Mouse (Mus musculus) C2C12 (cell line): ENCODE data around the gene Rpusd4. TPM values are rescaled to one million over a fixed set of nuclear protein-coding genes. Genes with fewer than 3 reads are reported as not detected.

Experiments
- H3K27me3 ChIP-seq: one replicate; pipeline ENCODE4 v1.6.1; 2011; ENCODE audit not compliant: control insufficient read depth, insufficient read depth, insufficient read length
- H3K36me3 ChIP-seq: one replicate; pipeline ENCODE4 v1.6.1; 2011; ENCODE audit not compliant: control insufficient read depth, insufficient read depth
- H3K4me3 ChIP-seq: one replicate; pipeline ENCODE4 v1.5.1; 2011; ENCODE audit warnings: mild to moderate bottlenecking, control low read depth; ENCODE audit not compliant: poor library complexity, insufficient read depth, severe bottlenecking
- H3K79me2 ChIP-seq: one replicate; pipeline ENCODE4 v1.6.1; 2011; ENCODE audit not compliant: control insufficient read depth, insufficient read depth
- H3K79me3 ChIP-seq: one replicate; pipeline ENCODE4 v1.6.1; 2011; ENCODE audit warnings: low read depth, control low read depth
- H3ac ChIP-seq: one replicate; pipeline ENCODE3; 2011; ENCODE audit warnings: low read depth; ENCODE audit not compliant: control insufficient read depth, insufficient read length
- CEBPB ChIP-seq: IDR thresholded peaks from one replicate; pipeline ENCODE4 v1.6.1; 2011; ENCODE audit warnings: low read depth, mild to moderate bottlenecking, control low read depth, moderate library complexity
- CTCF ChIP-seq: IDR thresholded peaks from one replicate; pipeline ENCODE4 v1.5.1; 2011; ENCODE audit not compliant: control insufficient read depth, insufficient read depth, insufficient read length
- FOSL1 ChIP-seq: IDR thresholded peaks from one replicate; pipeline ENCODE4 v1.8.0; 2011; ENCODE audit warnings: mild to moderate bottlenecking, low read length; ENCODE audit not compliant: poor library complexity, insufficient read depth, severe bottlenecking
- MAX ChIP-seq: IDR thresholded peaks from one replicate; pipeline ENCODE4 v1.6.1; 2011; ENCODE audit warnings: mild to moderate bottlenecking, control low read depth
- MYOD1 ChIP-seq: IDR thresholded peaks from one replicate; pipeline ENCODE4 v1.6.1; 2011; ENCODE audit warnings: low read depth; ENCODE audit not compliant: control insufficient read depth, insufficient read length
- MYOG ChIP-seq: IDR thresholded peaks from one replicate; pipeline ENCODE4 v1.6.1; 2011; ENCODE audit not compliant: control insufficient read depth, insufficient read length; ENCODE audit errors: extremely low read depth
- USF1 ChIP-seq: IDR thresholded peaks from one replicate; pipeline ENCODE4 v1.6.1; 2011; ENCODE audit warnings: low read depth, mild to moderate bottlenecking, control low read depth, moderate library complexity
- polyA plus RNA-seq: library from polyadenylated mRNA; unstranded; fragments of >200 nt; fragmentation: generic; extraction: Trizol; gene quantifications from one replicate; pipeline ENCODE4 v1.2.1, GENCODE M21; 2012; ENCODE audit warnings: missing spikeins

Gene Rpusd4
- polyA plus RNA-seq, 1 experiment = 18.4 TPM

DNA sequence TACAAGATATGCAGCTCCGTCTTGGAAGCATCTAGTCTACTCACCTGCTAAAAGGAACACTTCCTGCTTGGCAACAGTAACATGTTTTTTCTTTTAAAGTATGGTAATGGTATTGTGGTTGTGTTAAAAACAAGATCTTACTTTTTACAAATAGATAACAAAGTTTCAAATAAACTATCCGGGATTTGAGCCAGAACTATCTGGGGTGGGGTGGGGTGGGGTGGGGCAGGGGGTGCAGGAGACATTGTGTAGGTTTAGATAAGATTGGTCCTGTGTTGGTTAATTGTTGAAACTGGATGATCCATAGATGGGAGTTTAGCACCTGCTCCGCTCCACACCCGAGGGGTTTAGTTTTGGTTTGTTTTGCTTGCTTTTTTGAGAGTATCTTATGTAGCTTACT is 5.2 kb upstream of the Rpusd4 start:
- no peak for TF ChIP-seq MYOD1
- no peak for TF ChIP-seq USF1
- TF ChIP-seq CEBPB = no peak
- TF ChIP-seq MAX = no peak
- no peak for TF ChIP-seq MYOG
- no peak for TF ChIP-seq FOSL1
- TF ChIP-seq CTCF = no peak
- H3K79me3 ChIP-seq = peaks cover 8% of the 10 kb centered on the region
- H3K4me3 ChIP-seq = no peak overlapping the region
- H3K36me3 ChIP-seq = peaks cover 3% of the 10 kb centered on the region
- H3K79me2 ChIP-seq = peaks cover 44% of the 10 kb centered on the region
- H3ac ChIP-seq = no peak overlapping the region
- no peaks in the 10 kb centered on the region for H3K27me3 ChIP-seq

GRCm38 (mm10) chr9:35263431-35263830 is 4.2 kb upstream of the Rpusd4 start:
- H3ac ChIP-seq = no peak overlapping the region
- no peaks in the 10 kb centered on the region for H3K27me3 ChIP-seq
- peaks cover 3% of the 10 kb centered on the region for H3K36me3 ChIP-seq
- no peak overlapping the region for H3K4me3 ChIP-seq
- peaks cover 52% of the 10 kb centered on the region for H3K79me2 ChIP-seq
- TF ChIP-seq MYOG (no peak), MAX (no peak), FOSL1 (no peak), CEBPB (no peak)
- peaks cover 9% of the 10 kb centered on the region for H3K79me3 ChIP-seq

- no peak overlapping the region for H3ac ChIP-seq
- H3K36me3 ChIP-seq = peaks cover 5% of the 10 kb centered on the region
- peaks cover 9% of the 10 kb centered on the region for H3K79me3 ChIP-seq
- TF ChIP-seq CTCF = no peak
- no peak for TF ChIP-seq USF1
- TF ChIP-seq MAX = no peak
- no peak for TF ChIP-seq MYOD1
- no peak for TF ChIP-seq FOSL1
- no peak for TF ChIP-seq CEBPB
- no peak for TF ChIP-seq MYOG
- peaks cover 61% of the 10 kb centered on the region for H3K79me2 ChIP-seq
- no peaks in the 10 kb centered on the region for H3K27me3 ChIP-seq
- no peak overlapping the region for H3K4me3 ChIP-seq
Observed at GRCm38 (mm10) chr9:35264509-35264908, 3.2 kb upstream of the Rpusd4 start.

DNA sequence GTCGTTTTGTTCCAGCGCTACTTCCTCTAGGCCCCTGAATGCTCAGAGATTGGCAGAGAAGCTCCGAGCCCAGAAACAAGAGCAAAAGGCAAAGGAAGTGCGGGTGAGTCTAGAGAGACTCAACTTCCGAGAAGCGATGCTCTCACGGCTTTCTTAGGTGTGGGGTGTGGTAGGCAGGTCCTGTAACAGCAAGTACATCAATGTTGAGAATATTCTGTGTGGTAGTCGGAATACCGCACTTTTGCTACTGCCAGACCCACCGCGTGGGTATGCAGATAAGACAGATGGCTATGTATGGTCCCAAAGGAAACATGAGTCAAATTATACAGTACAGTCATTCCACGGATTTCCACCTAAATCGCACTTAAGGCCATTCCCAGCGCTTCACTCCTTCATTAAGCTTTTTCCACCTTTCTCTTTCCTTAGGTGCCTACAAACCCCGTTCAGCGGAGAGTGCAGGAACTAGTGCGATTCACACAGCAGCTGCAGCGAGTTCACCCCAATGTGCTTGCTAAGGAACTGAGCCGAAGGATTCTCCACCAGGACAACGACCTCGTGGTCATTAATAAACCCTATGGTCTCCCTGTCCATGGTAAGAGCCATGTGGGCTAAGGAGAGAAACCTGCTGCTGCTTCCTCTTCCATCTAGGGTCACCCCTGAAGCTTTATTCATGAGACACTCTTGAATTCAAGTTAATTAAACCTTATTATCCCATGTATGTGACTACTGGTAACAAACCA is 481 bp downstream of the Rpusd4 start:
- H3K27me3 ChIP-seq = no peaks in the 10 kb centered on the region
- peak overlapping the region; percentile 85 for H3K4me3 ChIP-seq
- H3K36me3 ChIP-seq = peaks cover 25% of the 10 kb centered on the region
- peak overlapping the region; percentile 74 for H3ac ChIP-seq
- TF ChIP-seq USF1 (no peak), CEBPB (no peak), CTCF (no peak), MYOD1 (no peak), MYOG (no peak), MAX (no peak), FOSL1 (no peak)
- peaks cover 46% of the 10 kb centered on the region for H3K79me2 ChIP-seq
- H3K79me3 ChIP-seq = peaks cover 9% of the 10 kb centered on the region

GRCm38 (mm10) chr9:35277855-35278365 is 10.2 kb downstream of the Rpusd4 start:
- no peaks in the 10 kb centered on the region for H3K79me3 ChIP-seq
- TF ChIP-seq FOSL1 (no peak), MYOG (no peak), CTCF (no peak), MAX (no peak), USF1 (no peak), CEBPB (no peak), MYOD1 (no peak)

GRCm38 (mm10) chr9:35278451-35278850 is 10.8 kb downstream of the Rpusd4 start:
- Histone ChIP-seq H3K79me2 (no peaks in the 10 kb centered on the region), H3ac (no peak overlapping the region), H3K27me3 (no peaks in the 10 kb centered on the region), H3K36me3 (peaks cover 24% of the 10 kb centered on the region), H3K4me3 (no peak overlapping the region), H3K79me3 (no peaks in the 10 kb centered on the region)
- no peak for TF ChIP-seq CTCF
- TF ChIP-seq MYOD1 = no peak
- TF ChIP-seq USF1 = no peak
- no peak for TF ChIP-seq MYOG
- TF ChIP-seq FOSL1 = no peak
- no peak for TF ChIP-seq MAX
- TF ChIP-seq CEBPB = no peak

More at GRCm38 (mm10) chr9:35277855-35278365, 10.2 kb downstream of the Rpusd4 start:
- H3K36me3 ChIP-seq = peaks cover 29% of the 10 kb centered on the region
- H3K79me2 ChIP-seq = no peaks in the 10 kb centered on the region
- no peaks in the 10 kb centered on the region for H3K27me3 ChIP-seq
- H3ac ChIP-seq = no peak overlapping the region
- no peak overlapping the region for H3K4me3 ChIP-seq
